Mouse (Mus musculus) CH12.LX (cell line): Measurements from ENCODE around the gene Chchd3. TPM values are rescaled to one million over a fixed set of nuclear protein-coding genes. Genes with fewer than 3 reads are reported as not detected.

Experiments
- DNase-seq: peaks from one replicate; pipeline ENCODE4 v3.0.0-alpha.2; 2013; ENCODE audit errors: extremely low read depth
- H3K27ac ChIP-seq: 2 replicates; pipeline ENCODE4 v1.5.1; 2012; ENCODE audit warnings: low read depth, mild to moderate bottlenecking, control low read depth, moderate library complexity; ENCODE audit not compliant: insufficient read depth
- H3K27me3 ChIP-seq: replicated peaks from 2 replicates; pipeline ENCODE3; 2012; ENCODE audit warnings: inconsistent platforms
- H3K36me3 ChIP-seq, 2 experiments: replicated peaks in 1 of 2; 2 replicates each; pipeline versions ENCODE3 to v1.6.1; 2012; ENCODE audit warnings: inconsistent platforms in 1 of 2, low read length in 1 of 2, mild to moderate bottlenecking in 1 of 2, mixed read lengths in 1 of 2, moderate library complexity in 1 of 2; ENCODE audit not compliant: control insufficient read depth in 1 of 2, insufficient read depth in 1 of 2
- H3K4me1 ChIP-seq, 2 experiments: 2 replicates each; pipeline ENCODE4 v1.6.1; 2012; ENCODE audit warnings: inconsistent platforms in 1 of 2, moderate library complexity in 1 of 2; ENCODE audit not compliant: insufficient read depth in 2 of 2, control insufficient read depth in 1 of 2
- H3K4me2 ChIP-seq: 2 replicates; pipeline ENCODE4 v1.6.1; 2012; ENCODE audit warnings: low read depth, mild to moderate bottlenecking, control low read depth; ENCODE audit not compliant: poor library complexity, insufficient read depth, severe bottlenecking
- H3K4me3 ChIP-seq, 3 experiments: fragments of 150-350 bp in 1 of 3; sonication (generic) in 1 of 3; replicated peaks in 1 of 3; 2 replicates each; pipeline versions ENCODE3 to v1.5.1; 2011 to 2012; ENCODE audit warnings: low read depth in 2 of 3, low read length in 2 of 3, mild to moderate bottlenecking in 2 of 3, moderate library complexity in 2 of 3, control low read depth in 1 of 3, improper control_type of control experiment in 1 of 3, inconsistent platforms in 1 of 3, mixed read lengths in 1 of 3; ENCODE audit not compliant: poor library complexity in 1 of 3
- H3K79me2 ChIP-seq: replicated peaks from 2 replicates; pipeline ENCODE4 v1.6.1; 2012; ENCODE audit warnings: mild to moderate bottlenecking, moderate library complexity; ENCODE audit not compliant: control insufficient read depth, poor library complexity, insufficient read depth, severe bottlenecking; ENCODE audit errors: extremely low read depth
- H3K9ac ChIP-seq: 2 replicates; pipeline ENCODE4 v1.6.1; 2012; ENCODE audit warnings: low read depth, mild to moderate bottlenecking, control low read depth, moderate library complexity; ENCODE audit not compliant: insufficient read depth
- H3K9me3 ChIP-seq: replicated peaks from 2 replicates; pipeline ENCODE3; 2012; ENCODE audit warnings: low read length, inconsistent platforms, mixed read lengths
- BHLHE40 ChIP-seq: IDR thresholded peaks from 2 replicates; pipeline ENCODE4 v1.6.1; 2011; ENCODE audit warnings: mild to moderate bottlenecking, low read depth, low read length, improper control_type of control experiment
- CHD1 ChIP-seq: IDR thresholded peaks from 2 replicates; pipeline ENCODE4 v1.6.1; 2012; ENCODE audit warnings: low read depth, low read length, improper control_type of control experiment, inconsistent platforms
- CHD2 ChIP-seq: IDR thresholded peaks from 2 replicates; pipeline ENCODE4 v1.6.1; 2011; ENCODE audit warnings: low read length, improper control_type of control experiment
- CTCF ChIP-seq, 2 experiments: IDR thresholded peaks in 1 of 2; conservative IDR thresholded peaks in 1 of 2; 2 replicates each; pipeline ENCODE4 v1.5.1; 2011 to 2012; ENCODE audit warnings: low read depth in 2 of 2, low read length in 2 of 2, improper control_type of control experiment in 1 of 2, inconsistent platforms in 1 of 2, mild to moderate bottlenecking in 1 of 2, moderate library complexity in 1 of 2
- ELF1 ChIP-seq: IDR thresholded peaks from 2 replicates; pipeline ENCODE4 v1.6.1; 2014; ENCODE audit warnings: low read depth, mild to moderate bottlenecking, inconsistent platforms, low read length, improper control_type of control experiment
- EP300 ChIP-seq: IDR thresholded peaks from 2 replicates; pipeline ENCODE4 v1.6.1; 2011; ENCODE audit warnings: low read length, improper control_type of control experiment
- JUND ChIP-seq: conservative IDR thresholded peaks from 2 replicates; pipeline ENCODE4 v1.6.1; 2011; ENCODE audit warnings: low read depth, low read length, improper control_type of control experiment
- KAT2A ChIP-seq: IDR thresholded peaks from 2 replicates; pipeline ENCODE4 v1.6.1; 2012; ENCODE audit warnings: low read length, improper control_type of control experiment, inconsistent platforms; ENCODE audit not compliant: insufficient replicate concordance
- MAX ChIP-seq: IDR thresholded peaks from 2 replicates; pipeline ENCODE4 v1.6.1; 2011; ENCODE audit warnings: low read length, improper control_type of control experiment
- MEF2A ChIP-seq: IDR thresholded peaks from 2 replicates; pipeline ENCODE4 v1.6.1; 2014; ENCODE audit warnings: low read depth, mild to moderate bottlenecking, inconsistent platforms, low read length, improper control_type of control experiment, borderline replicate concordance
- MXI1 ChIP-seq: IDR thresholded peaks from 2 replicates; pipeline ENCODE4 v1.6.1; 2011; ENCODE audit warnings: mild to moderate bottlenecking, low read depth, low read length, improper control_type of control experiment
- MYC ChIP-seq: IDR thresholded peaks from 2 replicates; pipeline ENCODE4 v1.6.1; 2011; ENCODE audit warnings: low read depth, mild to moderate bottlenecking, improper control_type of control experiment, low read length
- NELFE ChIP-seq: IDR thresholded peaks from 2 replicates; pipeline ENCODE4 v1.6.1; 2011; ENCODE audit warnings: low read depth, low read length, improper control_type of control experiment
- NRF1 ChIP-seq: IDR thresholded peaks from 2 replicates; pipeline ENCODE4 v1.6.1; 2014; ENCODE audit warnings: low read depth, mild to moderate bottlenecking, inconsistent platforms, low read length, improper control_type of control experiment, moderate library complexity
- POLR2A ChIP-seq: IDR thresholded peaks from 2 replicates; pipeline ENCODE4 v1.6.1; 2011; ENCODE audit warnings: low read depth, mild to moderate bottlenecking, improper control_type of control experiment, low read length
- POLR2AphosphoS2 ChIP-seq: IDR thresholded peaks from 2 replicates; pipeline ENCODE4 v1.6.1; 2011; ENCODE audit warnings: low read depth, low read length, improper control_type of control experiment
- RAD21 ChIP-seq: IDR thresholded peaks from 2 replicates; pipeline ENCODE4 v1.6.1; 2011; ENCODE audit warnings: low read depth, mild to moderate bottlenecking, low read length, improper control_type of control experiment, moderate library complexity
- RCOR1 ChIP-seq: conservative IDR thresholded peaks from 2 replicates; pipeline ENCODE4 v1.6.1; 2012; ENCODE audit warnings: low read depth, mild to moderate bottlenecking, inconsistent platforms, low read length, improper control_type of control experiment
- SMC3 ChIP-seq: IDR thresholded peaks from 2 replicates; pipeline ENCODE4 v1.6.1; 2011; ENCODE audit warnings: low read depth, low read length, improper control_type of control experiment
- TBP ChIP-seq: conservative IDR thresholded peaks from 2 replicates; pipeline ENCODE4 v1.6.1; 2011; ENCODE audit warnings: low read depth, low read length, improper control_type of control experiment
- USF2 ChIP-seq: conservative IDR thresholded peaks from 2 replicates; pipeline ENCODE4 v1.6.1; 2011; ENCODE audit warnings: low read depth, low read length, improper control_type of control experiment
- ZKSCAN1 ChIP-seq: IDR thresholded peaks from 2 replicates; pipeline ENCODE4 v1.6.1; 2012; ENCODE audit warnings: low read depth, inconsistent platforms, low read length, improper control_type of control experiment, borderline replicate concordance
- ZMIZ1 ChIP-seq: IDR thresholded peaks from 2 replicates; pipeline ENCODE4 v1.6.1; 2012; ENCODE audit warnings: low read depth, mild to moderate bottlenecking, inconsistent platforms, low read length, improper control_type of control experiment
- ZNF384 ChIP-seq: IDR thresholded peaks from 2 replicates; pipeline ENCODE4 v1.6.1; 2012; ENCODE audit warnings: low read depth, low read length, improper control_type of control experiment, inconsistent platforms
- dilution Hi-C: fragments of 300-500 bp; cut with MboI; formaldehyde crosslinking; loops from 2 replicates; pipeline ENCODE4 v1.14.3; 2020; ENCODE audit warnings: low sequenced_read_pairs; ENCODE audit not compliant: extremely low pct_unique_long_range_greater_than_20kb, extremely low pct_ligation_motif_present
- in situ Hi-C: fragments of 300-500 bp; cut with MboI; formaldehyde crosslinking; loops from 3 replicates; pipeline ENCODE4 v1.14.3; 2019; ENCODE audit warnings: low sequenced_read_pairs, low pct_ligation_motif_present, low pct_unique_long_range_greater_than_20kb, mixed read lengths
- polyA plus RNA-seq: library from polyadenylated mRNA; unstranded; fragments of >175 nt; gene quantifications from 2 replicates; pipeline ENCODE4 v1.2.1, GENCODE M21; 2012; ENCODE audit warnings: low read depth; ENCODE audit not compliant: insufficient read length
- total RNA-seq, 2 experiments: library from RNA; depleted of rRNA; stranded (reverse); fragments of 300-350 nt in 1 of 2; fragments of >200 nt in 1 of 2; gene quantifications; 2 replicates each; pipeline ENCODE4 v1.2.3; 2012 to 2014

Gene Chchd3
- total and polyA plus RNA-seq, 3 experiments: 116 to 197 (median 133) TPM

DNA sequence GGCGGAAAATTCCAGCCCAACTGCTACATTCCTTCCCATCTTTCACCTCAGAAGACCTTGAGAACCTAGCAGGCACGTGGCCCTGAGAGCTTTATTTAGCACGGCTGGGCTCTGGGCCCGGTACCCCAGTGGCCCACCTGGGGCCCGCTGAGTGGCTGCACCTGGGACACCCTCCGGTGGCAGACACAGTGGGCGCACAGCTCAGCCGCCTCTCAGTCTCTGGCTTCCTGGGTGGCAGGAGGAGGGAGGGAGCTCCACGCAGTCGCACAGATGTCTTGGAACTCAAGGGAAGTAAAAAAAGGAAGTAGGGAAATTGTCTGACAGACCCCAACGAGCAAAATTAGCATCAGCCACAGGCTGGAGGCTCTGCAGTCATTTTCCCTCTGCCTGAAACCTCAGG, 279.5 kb downstream of the Chchd3 start:
- H3K4me1 ChIP-seq: peaks cover 0 to 12% of the 10 kb centered on the region in 2 experiments; a peak in 2 of 4 replicates
- in situ Hi-C loops (no loop called here), dilution Hi-C loops (no loop called here)
- H3K9ac ChIP-seq: no peak overlapping the region
- no peaks in the 10 kb centered on the region for H3K79me2 ChIP-seq
- DNase-seq: peak; percentile 26
- no peak overlapping the region for H3K4me2 ChIP-seq
- no peak overlapping the region for H3K4me3 ChIP-seq
- no peaks in the 10 kb centered on the region for H3K36me3 ChIP-seq
- H3K27me3 ChIP-seq: no peaks in the 10 kb centered on the region
- no peak overlapping the region for H3K27ac ChIP-seq
- H3K9me3 ChIP-seq: peaks cover 2% of the 10 kb centered on the region
- no peak for TF ChIP-seq BHLHE40
- 0 out of 2 replicates have a peak, but pooled peaks have one; percentile 19 for TF ChIP-seq NRF1
- no peak for TF ChIP-seq POLR2A
- no peak for TF ChIP-seq MAX
- TF ChIP-seq TBP: no peak
- no peak for TF ChIP-seq ZMIZ1
- no peak for TF ChIP-seq CHD2
- no peak for TF ChIP-seq EP300

DNA sequence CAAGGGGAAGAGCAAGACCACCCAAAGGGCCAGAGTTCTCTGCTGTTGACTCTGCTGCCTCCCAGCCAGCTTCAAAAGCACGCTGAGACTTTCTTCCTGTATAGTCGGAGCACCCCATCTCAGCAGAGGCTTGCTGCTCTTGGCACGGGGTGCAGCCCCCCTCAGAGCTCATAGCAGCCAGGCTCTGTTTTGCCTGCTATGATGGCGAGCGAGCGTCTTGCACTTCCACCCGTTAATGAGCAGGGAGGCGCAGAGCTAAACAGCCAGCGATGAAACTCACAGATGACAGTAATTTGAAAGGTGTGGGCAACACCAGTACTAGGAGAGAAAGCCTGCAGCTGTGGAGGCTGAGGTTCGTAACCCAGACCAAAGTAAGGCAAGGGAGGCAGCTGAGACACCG, 283.7 kb downstream of the Chchd3 start:
- H3K36me3 ChIP-seq: no peaks in the 10 kb centered on the region
- no peak for TF ChIP-seq RCOR1
- TF ChIP-seq CTCF (conservative IDR thresholded peaks at IDR 0.05 in 1 of 2, IDR thresholded peaks at IDR 0.05 in 1 of 2; ENCODE audit: low read depth in 2 of 2, low read length in 2 of 2): no peak
- TF ChIP-seq RAD21: no peak
- no peak for TF ChIP-seq USF2
- no peak for TF ChIP-seq TBP
- no peak for TF ChIP-seq ZMIZ1
- no peak for TF ChIP-seq BHLHE40
- no peak for TF ChIP-seq ZNF384
- no peak for TF ChIP-seq MYC
- TF ChIP-seq SMC3: no peak
- no peak for TF ChIP-seq EP300
- TF ChIP-seq, all 38 proteins: peak for 0
- Histone ChIP-seq H3K4me3 (no peak overlapping the region), H3K9ac (no peak overlapping the region), H3K79me2 (no peaks in the 10 kb centered on the region), H3K4me2 (no peak overlapping the region), H3K27ac (no peak overlapping the region), H3K9me3 (peaks cover 2% of the 10 kb centered on the region), H3K27me3 (no peaks in the 10 kb centered on the region), H3K4me1 (peaks cover 0 to 12% of the 10 kb centered on the region in 2 experiments; a peak in 2 of 4 replicates)
- dilution Hi-C loops (no loop called here), in situ Hi-C loops (no loop called here)
- no peak for DNase-seq

- Histone ChIP-seq H3K9me3 (peaks cover 3% of the 10 kb centered on the region), H3K4me3 (no peak overlapping the region), H3K4me2 (no peak overlapping the region), H3K9ac (no peak overlapping the region), H3K4me1 (peaks cover 0 to 4% of the 10 kb centered on the region in 2 experiments; a peak in 1 of 4 replicates), H3K27me3 (no peaks in the 10 kb centered on the region), H3K27ac (no peak overlapping the region), H3K36me3 (no peaks in the 10 kb centered on the region), H3K79me2 (no peaks in the 10 kb centered on the region)
- TF ChIP-seq MXI1 (no peak), ELF1 (no peak), CHD1 (no peak), CHD2 (no peak), MAX (no peak), NELFE (no peak), POLR2AphosphoS2 (no peak), JUND (no peak), KAT2A (no peak), EP300 (no peak), ZKSCAN1 (no peak), NRF1 (no peak), MEF2A (no peak), RCOR1 (no peak), USF2 (no peak)
- no peak for DNase-seq
- in situ Hi-C loops (no loop called here), dilution Hi-C loops (no loop called here)
Observed at GRCm38 (mm10) chr6:32754524-32754923, 305.5 kb downstream of the Chchd3 start.
